7 mouse cellular contexts compared by ENCODE assay signal in the genomic region with DNA sequence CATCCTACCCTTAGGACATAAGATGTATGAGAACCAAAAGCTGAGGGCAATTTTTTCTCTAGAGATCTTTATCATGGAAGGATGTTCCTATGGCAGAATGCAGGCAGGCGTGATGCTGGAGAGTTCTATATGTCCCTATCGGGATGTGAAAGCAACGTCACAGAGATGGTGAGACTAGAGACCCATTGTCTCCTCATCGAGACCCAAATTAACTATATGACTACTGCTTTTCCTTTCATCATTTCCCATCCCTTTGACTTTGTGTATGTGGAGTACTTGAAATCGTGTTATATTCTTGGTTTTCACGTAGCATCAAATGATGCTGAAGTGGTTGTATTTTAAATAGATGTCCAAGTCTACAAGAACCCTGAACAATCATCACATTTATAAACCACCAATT. TPM values are rescaled to one million over a fixed set of nuclear protein-coding genes. Genes with fewer than 3 reads are reported as not detected.
DNase-seq lines count a peak whose midpoint lies in the region; ATAC-seq and TF ChIP-seq lines count a peak whose summit lies in the region.

Gene Ggact (minus strand): TSS at position 101 of the 400 bp plus-strand sequence.

- peak within 1 kb of the TSS; percentile 75 for H3K27ac ChIP-seq in testis, adult 2 months (ENCODE audit: control insufficient read depth, insufficient read depth, low read depth, low read length)
- H3K27ac ChIP-seq in embryonic facial prominence, embryonic 15.5 days (replicated peaks): no peak within 1 kb of the TSS
- peak within 1 kb of the TSS; percentile 84 for H3K27ac ChIP-seq in hindbrain, embryonic 10.5 days
- peak within 1 kb of the TSS; percentile 63; the same call in 1 of the 2 replicates for H3K27ac ChIP-seq in liver, embryonic 12.5 days

- H3K9ac ChIP-seq in embryonic facial prominence, embryonic 15.5 days: peak within 1 kb of the TSS; percentile 42
- peak within 1 kb of the TSS; percentile 73 for H3K9ac ChIP-seq in liver, embryonic 12.5 days

- H3K4me2 ChIP-seq in embryonic facial prominence, embryonic 15.5 days (replicated peaks): peak within 1 kb of the TSS; percentile 92
- peak within 1 kb of the TSS; percentile 89 for H3K4me2 ChIP-seq in liver, embryonic 12.5 days

- no peak for TF ChIP-seq POLR2A in testis, adult 2 months (IDR thresholded peaks at IDR 0.05; ENCODE audit: control insufficient read depth, low read depth, low read length)

- 76% methylated on average over 6 of the region's 6 CpGs for WGBS in embryonic facial prominence, embryonic 15.5 days
- 86% methylated on average over 6 of the region's 6 CpGs for WGBS in hindbrain, embryonic 10.5 days
- 66% methylated on average over 6 of the region's 6 CpGs for WGBS in liver, embryonic 12.5 days (ENCODE audit: insufficient replicate concordance)

- no peaks in the 10 kb centered on the region for H3K9me3 ChIP-seq in embryonic facial prominence, embryonic 15.5 days (replicated peaks)
- H3K9me3 ChIP-seq in hindbrain, embryonic 10.5 days: 0 out of 2 replicates have a peak, but pooled peaks cover 2% of the 10 kb centered on the region
- H3K9me3 ChIP-seq in liver, embryonic 12.5 days (replicated peaks): no peaks in the 10 kb centered on the region

- ATAC-seq in embryonic facial prominence, embryonic 15.5 days (ENCODE audit: insufficient number of reproducible peaks, low FRiP score, low TSS enrichment, low read depth): no peak
- ATAC-seq in liver, embryonic 12.5 days: no peak

- DNase-seq in testis, postnatal 10 days (ENCODE audit: low spot score): no peak
- no peak for DNase-seq in hindbrain, embryonic 10.5 days (ENCODE audit: low spot score)
- no peak for DNase-seq in natural killer cell, adult 2 months (ENCODE audit: low spot score in 2 of 2)
- no peak for DNase-seq in right cerebral cortex, postnatal 4 days

- no peaks in the 10 kb centered on the region for H3K36me3 ChIP-seq in testis, adult 2 months (ENCODE audit: control insufficient read depth, insufficient read depth, low read length)
- H3K36me3 ChIP-seq in embryonic facial prominence, embryonic 15.5 days: no peaks in the 10 kb centered on the region; the same call in 1 of the 2 replicates
- H3K36me3 ChIP-seq in hindbrain, embryonic 10.5 days: no peaks in the 10 kb centered on the region
- H3K36me3 ChIP-seq in liver, embryonic 12.5 days: no peaks in the 10 kb centered on the region

- H3K27me3 ChIP-seq in testis, adult 2 months (ENCODE audit: control insufficient read depth, insufficient read depth, low read length): no peaks in the 10 kb centered on the region
- no peaks in the 10 kb centered on the region for H3K27me3 ChIP-seq in embryonic facial prominence, embryonic 15.5 days
- H3K27me3 ChIP-seq in hindbrain, embryonic 10.5 days (ENCODE audit: insufficient read depth, poor library complexity, severe bottlenecking): peaks cover 11% of the 10 kb centered on the region; the same call in 1 of the 2 replicates
- no peaks in the 10 kb centered on the region; the same call in 1 of the 2 replicates for H3K27me3 ChIP-seq in liver, embryonic 12.5 days (replicated peaks)

- H3K4me1 ChIP-seq in testis, adult 2 months (ENCODE audit: control insufficient read depth, insufficient read depth, low read length): no peaks in the 10 kb centered on the region
- H3K4me1 ChIP-seq in embryonic facial prominence, embryonic 15.5 days: no peaks in the 10 kb centered on the region
- H3K4me1 ChIP-seq in hindbrain, embryonic 10.5 days (replicated peaks): peaks cover 12% of the 10 kb centered on the region
- H3K4me1 ChIP-seq in liver, embryonic 12.5 days: peaks cover 7% of the 10 kb centered on the region; the same call in 1 of the 2 replicates

- TF ChIP-seq CTCF in testis, adult 2 months (IDR thresholded peaks at IDR 0.05; ENCODE audit: control insufficient read depth, insufficient read depth, insufficient replicate concordance, low read depth, low read length): no peak

- H3K4me3 ChIP-seq in testis, adult 2 months (ENCODE audit: control insufficient read depth, low read depth, low read length): peak within 1 kb of the TSS; percentile 89
- H3K4me3 ChIP-seq in embryonic facial prominence, embryonic 15.5 days (replicated peaks): peak within 1 kb of the TSS; percentile 61
- peak within 1 kb of the TSS; percentile 75 for H3K4me3 ChIP-seq in hindbrain, embryonic 10.5 days
- peak within 1 kb of the TSS; percentile 74 for H3K4me3 ChIP-seq in liver, embryonic 12.5 days

RNA-seq across cellular contexts. Expression of gene Ggact, which starts in this region (rescaled TPM):
- polyA plus RNA-seq in testis, adult 2 months (2012; rRNA removed): 58.5 and 63.9 TPM in 2 replicates
- 10.8 and 12.5 TPM in 2 replicates for polyA plus RNA-seq in embryonic facial prominence, embryonic 15.5 days (2015; fragmentation: Nextera tagmentation; extraction: Ambion mirVana)
- 4.3 and 5.8 TPM in 2 replicates for polyA plus RNA-seq in hindbrain, embryonic 10.5 days (2016; fragmentation: Nextera tagmentation; extraction: Ambion mirVana)
- polyA plus RNA-seq in liver, embryonic 12.5 days (2016; fragmentation: Nextera tagmentation; extraction: Ambion mirVana): 14.3 and 16.1 TPM in 2 replicates
